Mouse (Mus musculus): ENCODE data around the gene Map2k4.

Gene Map2k4

DNA sequence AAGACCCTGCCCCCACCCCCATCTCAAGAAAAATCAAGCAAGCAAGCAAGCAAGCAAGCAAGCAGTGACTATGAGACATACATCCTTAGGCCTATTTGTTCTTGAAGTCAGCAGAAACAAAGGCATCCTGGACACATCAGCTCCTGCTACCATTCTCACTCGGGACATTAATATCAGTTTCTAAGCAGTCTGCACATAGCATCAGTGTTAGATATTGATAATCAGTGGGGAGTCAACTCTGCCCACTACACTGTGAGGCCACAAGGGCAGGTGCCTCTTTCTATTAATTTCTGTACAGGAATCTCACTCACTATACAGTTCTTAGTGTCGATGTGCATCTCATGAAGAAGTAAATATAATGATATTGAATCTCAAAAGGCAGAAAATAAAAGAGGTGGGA lies 14.6 kb downstream of the Map2k4 start:
- DNase-seq, result no peak

DNA sequence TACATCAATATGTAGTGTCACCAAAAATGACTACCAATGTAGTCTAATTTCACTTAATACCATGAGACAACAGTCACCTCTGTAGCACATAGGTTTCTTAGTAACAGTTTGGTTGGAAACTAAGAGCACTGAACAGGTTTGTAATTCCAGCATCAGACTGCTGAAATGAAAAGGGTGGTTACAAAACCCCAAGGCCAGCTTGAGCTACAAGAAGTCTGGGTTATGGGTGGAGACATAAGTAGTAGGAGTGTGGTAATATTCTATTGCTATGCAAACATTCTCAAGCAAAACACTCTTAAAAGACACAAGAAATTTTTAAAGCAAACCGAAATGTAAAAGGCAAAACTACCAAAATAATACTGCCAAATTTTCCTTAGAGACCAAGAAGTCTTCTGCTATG lies 16.6 kb downstream of the Map2k4 start:
- DNase-seq, result no peak

GRCm38 (mm10) chr11:65769990-65770389 lies 18.1 kb downstream of the Map2k4 start:
- no peak for DNase-seq

- DNase-seq, result no peak
Observed at GRCm38 (mm10) chr11:65768445-65768844, 19.7 kb downstream of the Map2k4 start.

- DNase-seq, result no peak
Observed at GRCm38 (mm10) chr11:65760912-65761311, 27.2 kb downstream of the Map2k4 start.

DNA sequence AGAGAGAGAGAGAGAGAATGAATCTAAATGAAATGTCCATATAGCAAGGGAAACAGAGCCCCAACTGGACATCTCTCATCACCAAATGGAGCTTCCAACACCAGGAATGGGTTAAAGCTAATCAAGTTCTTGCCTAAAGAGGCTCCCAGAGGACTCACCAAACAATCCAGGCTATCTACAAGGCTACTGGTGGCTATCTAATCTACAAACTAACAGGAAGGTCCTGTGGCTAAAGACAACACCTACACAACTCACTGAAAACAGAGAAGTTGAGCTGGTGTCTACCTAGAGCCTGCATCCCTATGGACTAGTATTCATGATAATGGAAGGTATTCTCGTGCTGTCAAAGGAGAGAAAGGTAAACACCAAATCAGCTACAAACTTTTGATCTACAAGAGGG lies 28.7 kb downstream of the Map2k4 start:
- no peak for DNase-seq

- DNase-seq, result no peak
Observed at GRCm38 (mm10) chr11:65754161-65754560, 33.9 kb downstream of the Map2k4 start.

GRCm38 (mm10) chr11:65753593-65753992 lies 34.5 kb downstream of the Map2k4 start:
- DNase-seq, result no peak

DNA sequence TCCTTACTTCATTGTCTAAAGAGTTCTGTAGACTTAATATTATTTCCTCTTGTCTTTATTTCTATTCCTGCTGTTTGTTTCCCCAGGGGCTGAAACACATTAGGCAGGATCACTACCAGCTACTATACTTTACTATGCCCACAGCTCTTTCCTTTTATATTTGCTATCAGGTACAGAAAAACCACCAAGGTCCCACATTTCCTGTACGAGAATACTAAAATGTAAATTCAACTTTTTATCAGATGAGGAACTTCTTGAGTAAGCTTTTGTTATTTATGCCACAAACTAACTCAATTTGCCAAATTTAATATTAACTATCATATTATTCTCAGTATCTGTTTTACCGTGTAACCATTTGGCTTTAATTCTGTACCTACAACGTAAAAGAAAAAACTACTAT lies 37.6 kb downstream of the Map2k4 start:
- no peak for DNase-seq

- no peak for DNase-seq
Observed at GRCm38 (mm10) chr11:65747433-65747832, 40.7 kb downstream of the Map2k4 start.

GRCm38 (mm10) chr11:65745707-65746333 lies 42.3 kb downstream of the Map2k4 start:
- DNase-seq, result peak; percentile 34

DNA sequence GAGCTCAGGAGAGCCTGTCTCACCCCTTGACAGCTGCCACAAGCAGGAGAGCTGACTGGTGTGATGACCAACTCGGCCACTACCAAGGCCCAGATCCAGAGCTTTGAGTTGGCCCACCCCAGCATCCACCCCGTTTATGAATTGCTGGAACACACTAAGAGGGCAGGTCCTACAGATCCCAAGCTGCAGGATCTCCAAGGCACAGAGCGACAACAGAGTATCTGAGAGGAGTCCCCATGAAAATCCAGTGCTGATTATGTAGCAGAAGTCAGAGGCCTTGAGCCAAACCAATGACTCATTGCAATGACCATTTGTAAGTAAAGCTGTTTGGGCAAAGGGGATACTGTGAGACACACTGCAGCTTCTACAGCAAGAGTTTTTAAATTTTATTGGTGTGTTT lies 44.2 kb downstream of the Map2k4 start:
- DNase-seq, result peak; percentile 48

DNA sequence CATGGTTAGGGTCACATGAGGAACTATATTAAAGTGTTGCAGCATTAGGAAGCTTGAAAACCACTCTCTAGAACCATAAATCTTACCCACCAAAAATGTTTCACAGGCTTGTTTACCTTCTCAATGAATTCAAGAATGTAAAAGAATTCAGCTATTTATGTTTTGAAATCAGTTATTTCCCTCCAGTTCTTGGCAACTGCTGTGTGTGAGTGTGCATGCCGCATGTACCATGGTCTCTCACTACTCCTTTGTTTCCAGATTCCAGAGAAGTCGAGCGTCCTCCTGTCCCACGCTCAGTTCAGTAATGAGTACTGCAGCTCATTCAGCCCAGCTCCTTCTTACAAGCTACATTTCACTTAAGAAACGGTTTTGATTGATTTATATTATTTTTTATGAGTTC lies 47.3 kb downstream of the Map2k4 start:
- DNase-seq, result no peak

DNA sequence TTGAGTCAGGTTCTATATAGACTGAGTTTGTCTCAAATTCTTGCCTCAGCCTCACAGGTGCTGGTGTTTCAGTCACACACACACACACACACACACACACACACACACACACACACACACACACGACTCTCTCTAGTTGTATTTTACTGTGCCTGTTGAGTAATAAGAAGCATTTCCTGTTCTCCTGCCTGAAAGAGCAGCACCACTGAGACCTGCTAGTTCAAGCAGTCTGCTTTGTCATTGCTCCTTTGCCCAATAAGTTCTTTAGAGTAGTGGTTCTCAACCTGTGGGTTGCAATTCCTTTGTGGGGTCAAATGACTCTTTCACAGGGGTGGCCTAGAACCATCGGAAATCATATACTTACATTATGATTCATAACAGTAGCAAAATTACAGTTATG lies 47.7 kb downstream of the Map2k4 start:
- DNase-seq, result no peak

- DNase-seq, result no peak
Observed at GRCm38 (mm10) chr11:65739880-65740279, 48.2 kb downstream of the Map2k4 start.

DNA sequence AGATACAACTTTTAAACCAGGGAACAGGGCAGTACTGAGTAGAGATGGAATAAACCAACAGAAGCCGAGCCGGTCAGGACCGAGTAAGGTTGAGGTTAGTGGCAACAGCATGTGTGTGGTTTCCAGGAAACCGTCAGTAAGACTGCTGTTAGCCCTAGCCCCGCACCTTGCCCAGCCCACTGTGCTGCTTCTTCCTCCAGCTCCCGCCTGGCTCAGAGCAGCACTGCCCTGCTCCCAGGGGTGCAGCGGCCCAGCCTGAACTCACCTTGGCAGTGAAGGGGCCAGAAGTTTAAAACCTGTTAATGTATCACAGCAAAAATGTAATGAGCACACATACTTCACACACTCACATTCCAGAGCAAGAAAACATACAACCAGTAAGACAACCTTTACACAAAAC lies 53.4 kb downstream of the Map2k4 start:
- DNase-seq, result no peak

GRCm38 (mm10) chr11:65729623-65730217 lies 58.4 kb downstream of the Map2k4 start:
- no peak for DNase-seq

GRCm38 (mm10) chr11:65728906-65729305 lies 59.2 kb downstream of the Map2k4 start:
- DNase-seq, result no peak

- no peak for DNase-seq
Observed at GRCm38 (mm10) chr11:65723715-65724114, 64.4 kb downstream of the Map2k4 start.

DNA sequence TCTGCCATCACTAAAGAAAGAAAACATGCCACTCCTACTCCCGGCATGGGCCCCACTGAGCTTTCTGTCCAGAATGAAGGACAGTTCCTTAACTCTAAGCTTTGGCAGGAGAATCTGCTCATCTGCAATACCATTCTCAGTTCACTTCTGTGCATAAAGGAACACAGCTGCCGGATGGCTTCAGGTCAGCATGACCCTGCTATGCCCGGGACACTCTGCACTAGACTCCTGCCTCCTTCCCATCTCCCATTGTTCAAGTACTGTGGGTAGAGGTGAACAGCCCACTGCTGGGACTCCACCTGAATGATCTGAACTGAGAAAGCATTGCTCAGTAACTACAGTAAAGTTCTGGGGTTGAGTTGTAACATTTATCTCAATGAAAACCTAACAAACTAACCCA lies 66.5 kb downstream of the Map2k4 start:
- no peak for DNase-seq

- no peak for DNase-seq
Observed at GRCm38 (mm10) chr11:65719960-65720359, 68.1 kb downstream of the Map2k4 start.

DNA sequence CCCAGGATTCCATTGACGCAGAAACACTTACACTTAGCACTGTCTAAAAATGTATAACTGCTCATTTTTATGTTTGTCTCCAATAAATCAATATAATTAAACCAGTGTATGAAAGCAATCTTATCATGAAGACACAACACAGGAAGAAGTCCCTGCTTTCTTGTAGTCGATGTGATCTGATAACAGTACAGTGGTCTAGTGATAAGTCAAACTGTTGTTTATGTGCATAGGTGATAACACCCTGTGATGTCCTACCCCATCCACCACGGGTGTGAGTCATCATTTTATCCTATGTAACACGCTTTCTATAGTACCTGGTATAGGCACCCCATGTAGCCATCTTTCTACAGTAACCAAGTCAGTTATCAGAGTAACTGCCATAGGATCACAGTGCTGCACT lies 74.3 kb downstream of the Map2k4 start:
- DNase-seq, result no peak

GRCm38 (mm10) chr11:65712754-65713306 lies 75.3 kb downstream of the Map2k4 start:
- DNase-seq, result no peak

DNA sequence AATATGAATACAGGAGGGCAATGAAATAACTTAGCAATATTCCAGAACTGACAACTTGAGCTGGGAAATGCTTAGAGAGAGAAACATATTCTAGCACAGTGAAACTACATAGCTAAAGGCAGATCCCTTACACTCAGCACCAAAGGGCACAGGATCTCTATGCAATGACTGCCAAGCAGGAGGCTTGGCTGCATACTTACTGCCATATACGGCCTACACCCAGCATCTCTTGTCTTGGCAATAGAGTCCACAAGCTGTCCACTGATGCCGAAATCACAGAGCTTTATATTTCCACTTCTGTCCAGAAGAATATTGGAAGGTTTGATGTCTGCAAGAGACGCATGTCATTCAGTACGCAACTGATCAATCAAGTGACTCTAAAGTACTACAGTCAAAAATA lies 81.3 kb downstream of the Map2k4 start:
- DNase-seq, result peak; percentile 23

- peak; percentile 22 for DNase-seq
Observed at GRCm38 (mm10) chr11:65706176-65706575, 81.9 kb downstream of the Map2k4 start.

Data from cerebellum, adult 8-10 months (tissue).